In the genomic region with DNA sequence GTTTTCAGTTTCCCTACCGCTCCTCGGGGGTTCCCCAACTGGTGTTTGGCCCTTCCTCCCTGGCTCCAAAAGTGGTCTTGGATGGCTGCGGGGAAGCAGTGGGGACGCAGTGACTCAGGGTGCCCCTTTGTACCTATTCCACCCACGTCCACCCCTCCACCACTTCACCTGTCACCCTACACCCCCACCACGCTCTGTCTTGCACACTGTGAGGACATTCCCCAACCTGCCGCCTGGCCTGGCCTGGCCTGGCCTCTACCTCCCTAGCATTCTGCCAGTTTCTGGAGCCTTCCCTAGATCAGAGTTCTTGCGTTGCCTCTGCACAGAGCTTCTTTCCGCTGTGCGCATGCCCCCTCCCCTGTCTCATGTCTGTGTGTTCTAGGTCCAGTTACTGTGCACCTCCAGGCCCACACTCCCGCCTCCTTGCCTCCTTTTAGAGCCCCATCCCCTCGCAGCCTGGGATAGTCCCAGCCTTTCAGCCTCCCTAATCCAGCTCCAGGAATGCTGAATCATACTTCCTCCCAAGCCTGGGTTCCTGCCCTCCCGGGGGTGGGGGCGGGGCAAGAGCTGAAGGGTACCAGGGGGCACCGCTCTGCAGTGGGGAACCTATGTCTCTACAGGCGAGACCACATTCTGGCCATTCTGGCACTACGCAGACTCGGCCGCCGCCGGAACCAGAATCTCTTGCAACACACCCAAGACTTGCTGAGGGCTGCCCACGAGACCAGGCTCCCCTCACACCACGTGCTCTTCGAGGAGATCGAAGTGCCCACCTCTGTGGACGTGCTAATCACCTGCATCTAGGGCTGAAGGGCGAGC, we compare ENCODE assay signal across 8 mouse cellular contexts. TPM values are rescaled to one million over a fixed set of nuclear protein-coding genes. Genes with fewer than 3 reads are reported as not detected.
DNase-seq lines count a peak whose midpoint lies in the region; ATAC-seq and TF ChIP-seq lines count a peak whose summit lies in the region.

No protein-coding gene starts in this region.

- peaks cover 54% of the 10 kb centered on the region for H3K27me3 ChIP-seq in forebrain, embryonic 15.5 days
- no peaks in the 10 kb centered on the region for H3K27me3 ChIP-seq in kidney, adult 2 months (replicated peaks; ENCODE audit: control insufficient read depth, insufficient read depth, low read length)

- no peaks in the 10 kb centered on the region for H3K9me3 ChIP-seq in forebrain, embryonic 15.5 days

- peak; percentile 40 for DNase-seq in thymus, postnatal 4 days
- DNase-seq in thymus, postnatal 36 days, result no peak
- DNase-seq in kidney, adult 2 months, result peak; percentile 60
- peak; percentile 54 for DNase-seq in lung, postnatal 36 days
- no peak for DNase-seq in frontal cortex, postnatal 25 days (ENCODE audit: low spot score in 2 of 2)
- no peak for DNase-seq in ovary, postnatal 14 days (ENCODE audit: low spot score)
- DNase-seq in spleen, postnatal 10 days (ENCODE audit: low spot score in 2 of 2), result no peak

- no peak for ATAC-seq in forebrain, embryonic 15.5 days (replicated peaks)

- no peak for TF ChIP-seq CTCF in kidney, adult 2 months (conservative IDR thresholded peaks at IDR 0.05; ENCODE audit: insufficient read depth, insufficient read length, low read depth, low read length)

- H3K9ac ChIP-seq in forebrain, embryonic 15.5 days (replicated peaks), result no peak overlapping the region

- no peak for TF ChIP-seq POLR2A in kidney, adult 2 months (IDR thresholded peaks at IDR 0.05; ENCODE audit: low read depth, low read length)

- H3K27ac ChIP-seq in forebrain, embryonic 15.5 days (replicated peaks), result no peak overlapping the region
- H3K27ac ChIP-seq in kidney, adult 2 months (ENCODE audit: insufficient read depth, low read depth, low read length), result peak overlapping the region; percentile 70

- peak overlapping the region; percentile 79 for H3K4me2 ChIP-seq in forebrain, embryonic 15.5 days (replicated peaks)

- peak overlapping the region; percentile 43 for H3K4me3 ChIP-seq in forebrain, embryonic 15.5 days
- 0 out of 2 replicates have a peak overlapping the region, but pooled peaks have one; percentile 1 for H3K4me3 ChIP-seq in kidney, adult 2 months (ENCODE audit: insufficient read depth, low read depth, low read length)

- H3K36me3 ChIP-seq in forebrain, embryonic 15.5 days, result no peaks in the 10 kb centered on the region
- no peaks in the 10 kb centered on the region for H3K36me3 ChIP-seq in kidney, adult 2 months (ENCODE audit: control insufficient read depth, insufficient read depth, low read length)

- peaks cover 36% of the 10 kb centered on the region for H3K4me1 ChIP-seq in forebrain, embryonic 15.5 days
- H3K4me1 ChIP-seq in kidney, adult 2 months (ENCODE audit: control insufficient read depth, insufficient read depth, low read length), result peaks cover 38% of the 10 kb centered on the region

- WGBS in forebrain, embryonic 15.5 days, result 16% methylated on average over 27 of the region's 27 CpGs
- 40% methylated on average over 27 of the region's 27 CpGs for WGBS in kidney, adult 2 months

RNA-seq across cellular contexts. Expression of a gene that starts 12.0 kb away (rescaled TPM):
- polyA plus RNA-seq in forebrain, embryonic 15.5 days (2015; fragmentation: Nextera tagmentation; extraction: Ambion mirVana), result 0.51 and 1.1 TPM in 2 replicates
- 48.5 and 56.2 TPM in 2 replicates for polyA plus RNA-seq in kidney, adult 2 months (2012; rRNA removed)

RNA-seq across cellular contexts. Expression of a gene that starts 13.4 kb away (rescaled TPM):
- polyA plus RNA-seq in forebrain, embryonic 15.5 days (2015; fragmentation: Nextera tagmentation; extraction: Ambion mirVana), result 1.7 and 2.0 TPM in 2 replicates
- polyA plus RNA-seq in kidney, adult 2 months (2012; rRNA removed), result 42.9 and 50.5 TPM in 2 replicates

RNA-seq across cellular contexts. Expression of a gene that starts 23.6 kb away (rescaled TPM):
- polyA plus RNA-seq in forebrain, embryonic 15.5 days (2015; fragmentation: Nextera tagmentation; extraction: Ambion mirVana), result 1.6 and 2.2 TPM in 2 replicates
- polyA plus RNA-seq in kidney, adult 2 months (2012; rRNA removed), result 0.13 and 0.15 TPM in 2 replicates

RNA-seq across cellular contexts. Expression of a gene that starts 52.7 kb away (rescaled TPM):
- 33.9 and 35.5 TPM in 2 replicates for polyA plus RNA-seq in forebrain, embryonic 15.5 days (2015; fragmentation: Nextera tagmentation; extraction: Ambion mirVana)
- 164 and 208 TPM in 2 replicates for polyA plus RNA-seq in kidney, adult 2 months (2012; rRNA removed)

RNA-seq across cellular contexts. Expression of a gene that starts 55.4 kb away (rescaled TPM):
- 0.55 and 0.79 TPM in 2 replicates for polyA plus RNA-seq in forebrain, embryonic 15.5 days (2015; fragmentation: Nextera tagmentation; extraction: Ambion mirVana)
- polyA plus RNA-seq in kidney, adult 2 months (2012; rRNA removed), result 2.8 and 4.3 TPM in 2 replicates

Comparison
In these comparisons a context has a peak if more than half of its experiments do, and no peak if none do; other contexts are left out.
1. DNase-seq: peak in thymus, postnatal 4 days (single experiment), kidney, adult 2 months (single experiment) and lung, postnatal 36 days (single experiment); none in thymus, postnatal 36 days (0 of 2), frontal cortex, postnatal 25 days (0 of 2), ovary, postnatal 14 days (single experiment) and spleen, postnatal 10 days (0 of 2).
2. RNA of a gene that starts 12.0 kb away (polyA plus RNA-seq): 48.5 to 56.2 TPM in kidney, adult 2 months; 0.51 to 1.1 TPM in forebrain, embryonic 15.5 days; every median in the first group is over 10 times any median in the second.
3. RNA of a gene that starts 13.4 kb away (polyA plus RNA-seq): 42.9 to 50.5 TPM in kidney, adult 2 months; 1.7 to 2.0 TPM in forebrain, embryonic 15.5 days; every median in the first group is over 10 times any median in the second.